Mouse (Mus musculus): ENCODE results near the gene Slc12a1. TPM values are rescaled to one million over a fixed set of nuclear protein-coding genes. Genes with fewer than 3 reads are reported as not detected.

The Slc12a1 gene
- polyA plus RNA-seq, 1 experiment, result not detected

DNA sequence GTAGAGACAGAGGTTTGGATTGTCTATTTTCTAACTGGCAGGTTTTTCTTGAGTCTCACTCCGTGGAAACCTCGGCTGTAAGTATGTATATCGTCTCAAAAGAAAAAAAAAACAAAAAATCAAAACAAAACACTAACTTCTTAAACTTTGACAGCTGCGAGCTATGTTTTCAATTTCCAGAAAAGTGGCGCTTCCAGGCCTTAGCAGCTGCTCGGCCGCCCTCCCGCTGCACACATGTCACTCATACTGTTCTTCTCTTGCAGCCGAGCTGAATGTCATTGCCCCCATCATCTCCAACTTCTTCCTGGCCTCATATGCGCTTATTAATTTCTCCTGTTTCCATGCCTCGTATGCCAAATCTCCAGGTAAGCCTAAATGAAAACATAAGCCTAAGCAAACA, 35.6 kb downstream of the Slc12a1 start:
- TF ChIP-seq GATA1 (IDR thresholded peaks at IDR 0.05; ENCODE audit: low read length), result no peak

DNA sequence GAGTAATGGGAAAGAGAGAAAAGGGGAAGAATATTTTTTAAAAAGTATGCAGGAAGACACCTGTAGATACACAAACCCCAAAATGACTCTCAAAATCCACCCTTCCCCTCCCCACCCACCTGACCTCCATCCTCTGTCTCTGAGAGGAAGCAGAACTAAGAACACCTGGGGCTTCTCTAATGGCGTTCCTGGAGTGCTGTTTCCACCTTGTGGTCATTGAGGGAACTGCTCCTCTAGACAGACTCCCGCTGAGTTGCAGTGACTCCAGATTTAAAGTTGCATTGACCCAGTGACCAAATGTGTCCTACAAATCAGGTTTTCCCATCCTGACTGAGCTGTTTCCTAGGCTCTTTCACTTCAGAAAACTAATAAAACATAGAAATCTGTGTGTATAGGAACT, 36.9 kb downstream of the Slc12a1 start:
- no peak for TF ChIP-seq GATA1 (IDR thresholded peaks at IDR 0.05; ENCODE audit: low read length)

DNA sequence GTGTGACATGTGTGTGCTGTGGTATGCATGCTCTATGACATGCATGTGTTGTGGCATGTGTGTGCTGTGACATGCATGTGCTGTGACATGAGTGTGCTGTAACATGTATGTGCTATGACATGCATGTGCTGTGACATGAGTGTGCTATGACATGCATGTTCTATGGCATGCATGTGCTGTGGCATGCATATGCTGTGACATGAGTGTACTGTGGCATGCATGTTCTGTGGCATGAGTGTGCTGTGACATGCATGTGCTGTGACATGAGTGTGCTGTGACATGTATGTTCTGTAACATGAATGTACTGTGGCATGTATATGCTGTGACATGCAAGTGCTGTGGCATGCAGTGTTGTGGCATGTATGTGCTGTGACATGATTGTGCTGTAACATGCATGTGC, 40.6 kb downstream of the Slc12a1 start:
- no peak for TF ChIP-seq GATA1 (IDR thresholded peaks at IDR 0.05; ENCODE audit: low read length)

DNA sequence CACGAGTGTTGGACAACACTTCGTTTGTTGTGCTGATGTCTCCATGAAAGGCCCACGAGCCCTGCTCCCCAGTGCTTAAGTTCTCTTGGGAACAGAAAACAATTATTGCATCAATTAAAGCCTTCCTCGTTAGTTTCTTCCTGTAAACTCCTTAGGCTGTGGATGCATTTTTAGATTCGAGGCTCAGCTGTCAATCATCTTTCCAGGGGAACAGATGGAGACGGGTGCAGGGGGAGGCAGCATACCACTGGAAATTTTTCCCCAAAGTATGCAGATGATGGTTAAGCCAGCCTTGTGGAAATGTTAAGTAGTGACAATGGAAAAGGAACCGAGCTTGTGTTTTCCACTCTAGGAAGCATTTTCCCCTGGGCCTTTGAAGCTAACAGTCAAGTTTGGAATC, 44.5 kb downstream of the Slc12a1 start:
- no peak for TF ChIP-seq GATA1 (IDR thresholded peaks at IDR 0.05; ENCODE audit: low read length)

DNA sequence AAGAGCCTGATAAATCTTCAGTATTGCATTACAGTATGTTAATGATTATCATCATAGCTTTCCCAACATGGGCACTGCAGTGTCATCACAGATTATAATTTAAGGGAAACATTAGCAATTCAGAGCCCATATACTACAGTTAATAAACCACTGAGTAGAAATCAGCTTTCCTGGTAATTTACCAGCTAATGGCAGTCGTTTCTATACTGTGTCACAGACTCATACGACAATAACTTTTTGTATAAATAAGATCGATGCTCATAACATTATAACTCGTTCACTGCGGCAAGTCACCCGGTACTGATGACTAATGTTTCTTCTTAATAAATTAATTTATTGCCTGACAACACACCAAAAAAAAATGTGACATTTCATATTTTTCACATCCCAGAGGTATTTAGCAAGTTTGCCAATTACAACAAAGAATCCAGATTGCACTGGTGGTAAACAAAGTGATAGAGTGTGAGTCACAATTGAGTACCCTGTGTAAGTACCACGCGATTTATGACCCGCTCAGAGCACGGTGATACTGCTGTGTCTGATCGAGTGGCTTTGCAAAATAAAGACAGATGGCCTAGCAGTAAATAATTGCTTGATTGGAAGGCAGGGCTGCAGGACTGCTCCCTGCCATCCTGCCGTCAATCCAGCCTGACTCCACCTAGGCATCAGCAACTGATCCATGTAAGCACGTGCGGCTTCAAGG, 56.7 kb downstream of the Slc12a1 start:
- no peak for TF ChIP-seq GATA1 (IDR thresholded peaks at IDR 0.05; ENCODE audit: low read length)

DNA sequence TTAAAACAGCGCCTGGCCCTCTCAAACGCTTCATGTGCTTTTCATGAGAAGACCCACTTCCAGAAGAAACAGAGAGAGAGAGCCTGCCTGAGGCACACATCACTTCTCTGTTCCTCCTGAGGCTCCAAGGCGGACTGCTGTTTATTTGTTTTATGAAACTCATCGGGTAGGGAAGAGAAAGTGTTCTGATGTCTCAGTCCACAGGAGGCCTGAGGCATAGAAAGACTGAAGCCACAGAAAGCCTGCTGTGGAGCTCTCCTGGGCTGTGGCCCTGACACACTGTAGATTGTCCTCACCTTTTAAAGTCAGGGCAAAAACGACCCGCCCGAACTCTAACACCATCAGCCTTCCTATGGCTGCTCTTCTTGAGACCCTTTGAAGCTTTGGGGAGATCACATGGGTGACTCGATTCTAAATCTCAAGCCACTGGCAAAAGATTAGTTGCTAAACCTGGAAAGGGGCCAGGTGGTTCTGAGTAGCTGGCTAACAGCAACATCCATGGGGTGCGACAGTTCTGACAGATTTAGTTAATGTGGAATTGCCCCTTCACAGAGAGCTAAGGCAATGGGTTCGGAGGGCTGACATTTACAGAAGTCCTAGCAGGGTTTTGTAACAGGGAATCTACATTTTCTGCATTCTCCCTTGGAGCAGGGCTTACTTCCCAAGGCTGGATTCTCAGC, 59.7 kb downstream of the Slc12a1 start:
- TF ChIP-seq GATA1 (IDR thresholded peaks at IDR 0.05; ENCODE audit: low read length), result no peak

DNA sequence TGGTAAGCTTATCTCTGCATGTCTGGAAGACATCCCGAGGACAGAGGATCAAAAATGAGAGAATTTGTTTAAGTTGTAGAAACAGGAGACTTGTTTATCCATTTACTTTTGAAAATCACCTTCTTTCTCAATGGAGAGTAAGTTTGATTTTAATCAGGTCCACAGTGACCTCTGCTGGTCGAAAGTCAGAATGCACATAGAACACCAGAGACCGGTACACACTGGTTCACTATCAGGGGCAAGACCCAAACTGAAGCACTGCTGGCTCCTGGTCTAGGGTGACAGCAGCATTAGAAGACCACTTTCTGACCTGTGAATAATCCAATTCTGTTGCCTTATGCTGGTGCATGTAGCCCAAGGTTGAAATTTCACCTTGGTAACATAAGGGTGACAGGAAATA, 62.3 kb downstream of the Slc12a1 start:
- no peak for TF ChIP-seq GATA1 (IDR thresholded peaks at IDR 0.05; ENCODE audit: low read length)

DNA sequence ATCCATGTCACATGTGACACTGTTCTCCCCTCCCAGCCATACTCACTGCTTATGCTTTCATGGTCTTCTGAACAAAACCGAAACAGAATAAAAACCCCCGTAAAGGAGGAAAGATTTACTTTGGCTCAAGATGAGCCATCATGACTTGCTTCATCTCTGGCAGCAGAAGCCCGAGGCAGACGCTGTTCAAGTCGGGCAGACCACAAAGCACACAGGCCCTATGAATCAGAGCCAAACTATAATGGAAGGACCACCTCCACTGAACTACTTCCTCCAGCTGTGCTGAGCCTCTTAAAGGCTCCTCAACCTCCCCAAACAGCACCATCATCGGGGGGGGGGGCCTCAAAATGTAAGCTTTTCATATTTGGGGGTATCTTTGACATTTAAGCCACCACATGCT, 65.0 kb downstream of the Slc12a1 start:
- TF ChIP-seq GATA1 (IDR thresholded peaks at IDR 0.05; ENCODE audit: low read length), result no peak

DNA sequence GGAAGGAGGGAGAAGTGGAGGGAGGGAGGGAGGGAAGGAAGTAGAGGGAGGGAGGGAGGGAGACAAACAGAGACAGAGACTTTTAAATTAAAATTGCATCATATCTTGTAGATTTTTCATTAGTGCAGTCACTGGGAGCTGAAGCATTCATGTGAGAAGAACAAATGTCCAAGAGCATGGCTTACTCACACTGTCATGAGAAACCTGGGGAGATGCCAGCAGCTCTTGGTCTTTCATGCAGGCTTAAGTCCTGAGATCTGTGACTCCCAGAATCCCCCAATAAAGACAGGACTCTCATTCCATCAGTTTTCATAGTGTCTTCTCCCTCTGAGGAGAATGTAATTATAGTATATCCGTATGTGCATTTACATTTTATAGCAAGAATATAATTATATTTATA, 66.3 kb downstream of the Slc12a1 start:
- TF ChIP-seq GATA1 (IDR thresholded peaks at IDR 0.05; ENCODE audit: low read length), result no peak

DNA sequence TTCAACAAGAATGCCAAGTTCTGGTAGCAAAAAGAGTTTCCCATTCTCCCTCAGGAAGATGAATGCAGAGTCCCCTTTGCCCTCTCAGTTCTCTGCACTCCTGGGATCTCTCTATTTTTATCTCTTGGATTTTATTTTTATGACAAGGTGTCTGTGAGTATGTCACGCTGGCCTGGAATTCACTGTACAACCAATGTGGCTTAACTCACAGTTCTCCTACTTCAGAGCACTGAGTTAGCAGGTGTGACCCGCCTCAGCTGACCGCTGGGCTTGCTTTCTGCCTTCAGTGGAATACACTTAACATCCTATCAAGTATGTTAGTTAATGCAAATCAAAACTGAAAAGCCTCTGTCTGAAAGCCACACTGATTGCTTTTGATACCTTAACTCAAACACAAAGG, 67.0 kb downstream of the Slc12a1 start:
- no peak for TF ChIP-seq GATA1 (IDR thresholded peaks at IDR 0.05; ENCODE audit: low read length)

DNA sequence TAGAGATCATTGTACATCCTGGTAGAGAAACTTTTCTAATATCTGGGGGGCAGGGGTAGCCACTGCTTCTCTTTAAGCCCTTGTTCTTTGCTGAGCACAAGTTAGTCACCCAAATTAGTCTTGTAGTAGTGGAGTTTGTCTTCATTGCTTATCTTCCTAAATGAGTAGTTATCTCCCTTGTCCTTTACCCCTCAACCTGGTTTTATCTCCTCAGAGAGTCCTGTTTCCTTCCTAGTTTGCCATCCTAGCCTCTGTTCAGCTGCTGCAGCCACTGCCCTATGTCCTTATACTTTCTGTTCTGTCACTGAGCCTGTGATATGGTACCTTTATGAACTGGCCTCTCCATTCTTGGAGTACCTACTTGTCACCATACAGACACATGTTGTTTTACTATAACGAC, 69.4 kb downstream of the Slc12a1 start:
- no peak for TF ChIP-seq GATA1 (IDR thresholded peaks at IDR 0.05; ENCODE audit: low read length)

DNA sequence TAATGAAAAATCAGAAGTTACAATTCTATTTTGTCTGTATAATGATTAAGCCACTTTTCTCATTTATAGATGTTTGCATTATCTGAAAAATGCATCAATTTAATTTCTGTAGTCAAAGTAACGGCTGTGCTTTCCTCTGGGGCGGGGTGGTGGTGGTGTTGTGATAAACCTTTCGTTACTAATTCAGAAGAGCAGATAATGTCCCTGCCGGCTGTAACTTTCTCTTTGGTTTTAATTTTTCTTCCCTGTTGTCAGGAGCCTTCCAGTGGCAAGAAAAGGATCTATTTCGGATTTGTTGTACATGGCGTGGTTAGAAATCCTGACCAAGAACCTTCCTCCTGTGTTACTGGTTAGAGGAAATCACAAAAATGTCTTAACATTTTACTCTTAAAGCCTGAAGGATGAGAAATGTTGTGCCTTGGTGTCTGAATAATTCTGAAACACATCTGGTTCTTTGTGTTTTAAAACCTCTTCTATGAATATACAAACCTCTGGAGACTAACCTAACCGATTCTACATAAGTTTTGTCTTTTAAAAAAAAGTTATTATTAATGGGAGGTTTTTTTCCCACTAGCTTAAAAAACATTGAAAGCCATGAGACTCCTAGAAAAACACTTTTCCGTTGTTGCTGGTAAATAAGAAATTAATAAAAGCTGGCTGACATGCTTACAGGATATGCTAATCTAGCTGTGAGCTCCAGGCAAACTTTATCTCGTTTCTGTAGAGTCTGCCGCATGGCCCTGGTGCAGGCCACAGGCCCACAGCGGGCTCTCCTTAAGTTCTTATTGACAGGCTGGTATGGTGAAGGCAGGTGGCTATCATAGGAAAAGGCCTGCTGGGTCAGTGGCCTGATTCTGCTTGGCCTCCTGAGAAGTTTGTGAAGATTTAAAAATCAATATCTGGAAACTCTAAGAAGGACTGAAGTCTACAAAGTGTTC, 76.4 kb downstream of the Slc12a1 start:
- no peak for TF ChIP-seq GATA1 (IDR thresholded peaks at IDR 0.05; ENCODE audit: low read length)

DNA sequence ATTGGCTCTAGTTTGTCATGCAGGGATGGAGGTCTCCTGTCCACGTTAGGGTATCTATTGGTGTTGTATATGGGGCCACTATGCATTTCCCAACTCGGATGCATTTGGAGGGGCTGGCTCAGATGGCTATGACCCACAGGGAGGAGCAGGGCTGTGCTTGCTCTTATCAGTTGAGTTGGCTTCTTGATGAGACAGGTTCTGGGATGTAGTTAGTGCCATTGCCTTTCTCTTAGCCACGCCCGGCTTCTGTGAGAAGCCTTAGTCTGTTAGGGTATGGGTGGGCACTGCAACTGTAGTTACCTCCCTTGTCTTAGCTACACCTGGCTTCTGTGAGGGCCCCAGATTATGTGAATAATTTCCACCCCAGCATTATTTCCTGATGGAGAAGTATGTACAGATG, 79.9 kb downstream of the Slc12a1 start:
- TF ChIP-seq GATA1 (IDR thresholded peaks at IDR 0.05; ENCODE audit: low read length), result no peak

DNA sequence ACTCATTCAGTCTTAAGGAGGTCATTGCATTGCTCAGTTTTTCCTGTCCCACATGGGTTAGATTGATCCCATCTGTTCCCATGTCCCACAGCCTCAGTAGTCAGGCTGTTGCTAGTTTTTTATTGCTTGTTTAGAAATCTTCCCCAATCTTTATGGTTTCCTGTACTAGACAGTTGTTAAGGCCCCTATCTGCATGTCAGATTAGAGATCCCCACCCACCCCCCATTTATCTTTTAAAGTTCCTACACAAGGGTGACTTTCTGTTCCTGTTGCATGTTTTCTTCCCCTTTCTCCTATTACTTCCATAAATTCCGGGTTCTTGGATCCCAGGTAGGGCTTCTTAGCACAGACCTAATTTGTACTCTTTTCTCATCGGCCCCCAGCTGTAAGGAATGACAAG, 81.2 kb downstream of the Slc12a1 start:
- no peak for TF ChIP-seq GATA1 (IDR thresholded peaks at IDR 0.05; ENCODE audit: low read length)

DNA sequence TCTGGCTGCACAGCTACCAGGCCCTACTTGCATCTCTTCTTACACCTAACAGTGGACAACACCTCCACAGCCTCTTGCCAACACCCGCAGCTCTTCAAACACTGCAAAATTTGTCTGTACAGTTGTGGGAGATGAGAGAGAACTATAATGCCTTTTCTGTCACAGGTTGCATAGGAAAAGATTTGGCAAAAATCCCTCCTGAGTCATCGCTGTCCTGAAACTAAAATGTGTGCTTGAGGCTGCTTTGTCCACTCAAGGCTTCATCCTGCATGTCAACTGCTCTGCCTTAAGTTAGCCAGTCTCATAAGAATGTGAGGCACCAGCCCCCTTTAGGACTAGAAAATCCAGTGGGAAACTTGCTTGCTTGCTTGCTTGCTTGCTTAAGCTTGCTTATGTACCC, 81.7 kb downstream of the Slc12a1 start:
- no peak for TF ChIP-seq GATA1 (IDR thresholded peaks at IDR 0.05; ENCODE audit: low read length)

Measured in G1E-ER4 (cell line).